Mouse (Mus musculus): ENCODE data around the gene Frmd5.

The Frmd5 gene

DNA sequence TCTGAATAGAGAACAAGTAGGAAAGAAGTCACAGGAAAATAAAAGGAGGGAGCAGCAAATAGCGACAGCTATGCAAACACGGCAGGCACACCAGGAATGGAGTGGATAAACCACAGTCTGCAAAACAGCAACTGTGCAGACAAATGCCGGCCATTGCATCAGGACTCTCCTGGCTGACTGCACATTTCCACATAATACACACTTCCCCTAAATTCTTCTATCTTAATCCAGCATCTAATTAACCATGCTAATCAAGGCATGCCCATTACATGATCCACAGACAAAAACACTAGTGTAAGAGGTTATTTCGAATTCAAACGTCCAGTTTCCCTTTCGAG lies 129.3 kb downstream of the Frmd5 start:
- no peak for DNase-seq

DNA sequence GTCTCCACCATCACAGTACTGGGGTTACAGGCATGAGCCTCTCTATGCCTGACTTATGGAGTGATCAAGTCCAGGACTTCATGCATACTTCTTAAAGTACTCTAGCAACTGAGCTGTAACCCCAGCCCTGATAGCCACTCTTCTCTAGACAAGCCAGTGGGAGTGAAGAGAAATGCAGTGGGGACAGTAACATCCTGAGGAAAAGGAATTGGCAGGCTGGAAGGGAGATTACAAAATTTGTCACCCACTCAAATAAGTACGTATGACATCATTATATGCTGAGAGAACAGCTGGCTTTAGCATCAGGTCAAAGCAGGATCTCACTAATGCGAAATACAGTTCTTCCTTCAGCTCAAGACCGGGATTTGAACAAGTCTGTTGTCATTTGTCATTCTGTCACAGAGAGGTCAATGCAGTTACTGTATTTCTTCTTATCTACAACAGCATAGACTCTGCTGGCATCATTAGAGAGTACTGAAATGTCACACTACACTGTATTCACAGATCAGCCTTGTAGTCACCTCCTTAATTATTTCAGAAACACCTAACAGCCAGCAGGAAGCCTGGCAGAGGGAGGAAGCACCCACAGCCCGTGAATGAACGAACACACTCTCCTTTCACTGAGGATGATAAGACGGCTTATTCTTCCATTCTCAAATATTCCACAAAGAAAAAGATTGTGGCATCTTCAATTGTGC lies 129.8 kb downstream of the Frmd5 start:
- DNase-seq, result no peak

DNA sequence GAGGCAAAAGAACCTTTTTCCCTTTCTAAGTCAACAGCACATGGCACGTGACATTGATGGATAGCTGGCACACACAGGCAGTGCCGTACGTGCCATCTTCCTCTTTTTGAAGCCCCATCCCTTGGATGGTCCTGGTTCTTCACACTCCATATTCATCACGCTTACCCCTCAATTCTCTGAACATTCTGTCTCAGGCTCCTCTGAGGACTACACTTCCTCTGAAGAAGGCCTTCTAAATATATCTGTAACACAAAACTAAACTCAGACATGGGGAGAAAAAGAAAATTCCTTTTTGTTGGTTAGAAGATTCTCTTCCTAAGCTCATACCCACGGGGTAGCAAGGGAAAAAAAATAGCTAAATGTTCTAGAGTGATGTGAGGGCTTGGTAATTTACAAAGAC lies 131.0 kb downstream of the Frmd5 start:
- no peak for DNase-seq

DNA sequence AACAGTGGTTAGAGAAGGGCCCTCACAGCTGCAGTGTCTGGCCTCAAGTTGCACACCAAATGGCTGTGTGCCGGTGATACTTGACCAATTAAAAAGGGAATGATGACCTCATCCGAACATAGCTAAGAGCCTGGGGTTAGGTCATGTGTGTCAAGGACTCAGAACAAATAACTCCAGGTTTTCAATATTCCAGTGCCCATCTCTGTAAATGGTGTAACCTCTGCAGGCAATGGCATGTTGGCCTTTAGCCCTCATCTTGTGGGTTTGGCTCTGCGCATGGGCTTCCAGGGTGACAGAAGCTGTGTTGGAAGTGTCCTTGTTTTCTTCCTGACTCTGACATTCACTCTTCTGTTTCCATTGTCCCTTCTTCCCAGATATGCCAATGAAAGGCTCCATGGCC lies 131.8 kb downstream of the Frmd5 start:
- no peak for DNase-seq

DNA sequence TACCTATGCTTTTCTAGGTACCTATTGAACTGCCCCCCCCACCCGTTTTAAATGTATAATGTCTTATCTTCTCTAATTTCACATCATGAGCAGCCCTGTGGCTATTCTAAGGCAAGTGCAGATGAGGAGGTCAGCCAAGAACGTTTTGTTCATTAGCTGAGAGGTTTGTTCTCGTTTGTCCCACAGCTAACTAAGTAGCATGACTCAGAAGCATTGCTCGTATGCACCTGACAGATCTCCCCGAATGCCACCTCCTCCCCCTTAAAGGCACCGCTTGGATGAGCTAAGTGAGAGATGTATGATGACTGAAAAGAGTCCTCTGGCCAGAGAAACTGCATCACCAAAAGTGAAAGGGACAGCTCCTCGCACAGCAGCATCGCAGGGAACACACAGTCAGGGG lies 132.7 kb downstream of the Frmd5 start:
- no peak for DNase-seq

DNA sequence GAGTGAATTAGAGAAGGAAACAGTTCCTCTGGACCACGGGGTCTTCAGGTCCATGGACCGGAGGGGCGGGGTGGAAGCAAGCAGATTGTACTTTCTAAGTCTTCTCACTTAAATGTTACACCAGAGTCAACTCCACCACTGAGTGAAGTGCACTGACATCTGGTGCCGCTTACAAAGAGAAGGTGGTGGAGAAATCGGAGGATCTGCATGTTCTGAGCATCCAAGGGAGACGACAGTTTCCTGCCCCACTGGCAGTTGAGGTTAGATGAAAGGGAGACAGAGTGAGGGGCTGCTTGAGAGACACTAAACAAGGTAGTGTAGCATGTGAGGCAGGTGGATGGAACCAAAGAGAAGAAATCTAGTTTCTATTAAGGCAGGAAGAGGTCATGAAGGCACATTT lies 137.0 kb downstream of the Frmd5 start:
- no peak for DNase-seq

DNA sequence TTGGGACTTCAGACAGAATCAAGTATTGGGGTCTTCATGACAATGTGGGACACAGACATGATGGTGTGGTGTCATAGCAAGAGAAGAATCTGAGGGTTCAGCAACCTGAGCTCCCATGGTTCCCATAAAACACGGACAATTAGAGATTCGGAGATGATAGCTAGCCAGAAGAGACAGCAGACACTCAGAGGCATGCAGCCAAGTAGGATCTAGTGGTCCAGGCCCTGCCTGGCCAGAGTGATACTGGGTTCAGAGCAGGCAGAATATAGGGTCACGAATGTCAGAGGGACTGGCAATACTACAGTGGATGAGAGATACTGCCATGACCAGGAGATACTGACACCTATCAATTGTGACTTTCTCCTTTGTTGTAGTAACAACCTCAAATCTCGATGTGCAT lies 138.6 kb downstream of the Frmd5 start:
- DNase-seq, result no peak

DNA sequence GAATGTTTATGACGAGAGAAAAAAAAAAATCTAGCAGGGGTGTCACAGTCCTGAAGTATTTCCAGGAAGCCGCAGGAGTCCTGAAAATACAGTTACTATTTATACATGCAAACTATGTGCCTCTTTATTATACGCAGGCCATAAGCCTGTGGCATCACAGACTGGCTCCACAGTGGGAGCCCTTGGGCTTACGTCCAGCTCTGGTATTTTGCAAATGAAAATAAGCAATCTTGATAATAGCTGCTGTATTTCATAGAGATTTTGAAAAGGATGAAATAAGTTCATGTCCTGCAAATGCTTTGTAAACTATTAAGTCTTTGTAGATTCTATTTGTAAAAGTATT lies 145.8 kb downstream of the Frmd5 start:
- peak; percentile 78 for DNase-seq

GRCm38 (mm10) chr2:121660461-121661159 lies 146.3 kb downstream of the Frmd5 start:
- no peak for DNase-seq

GRCm38 (mm10) chr2:121659350-121659749 lies 147.5 kb downstream of the Frmd5 start:
- peak; percentile 23 for DNase-seq

GRCm38 (mm10) chr2:121658123-121658767 lies 148.6 kb downstream of the Frmd5 start:
- no peak for DNase-seq

GRCm38 (mm10) chr2:121655966-121656365 lies 150.9 kb downstream of the Frmd5 start:
- DNase-seq, result no peak

- DNase-seq, result no peak
Measured at GRCm38 (mm10) chr2:121655106-121655505, 151.8 kb downstream of the Frmd5 start.

DNA sequence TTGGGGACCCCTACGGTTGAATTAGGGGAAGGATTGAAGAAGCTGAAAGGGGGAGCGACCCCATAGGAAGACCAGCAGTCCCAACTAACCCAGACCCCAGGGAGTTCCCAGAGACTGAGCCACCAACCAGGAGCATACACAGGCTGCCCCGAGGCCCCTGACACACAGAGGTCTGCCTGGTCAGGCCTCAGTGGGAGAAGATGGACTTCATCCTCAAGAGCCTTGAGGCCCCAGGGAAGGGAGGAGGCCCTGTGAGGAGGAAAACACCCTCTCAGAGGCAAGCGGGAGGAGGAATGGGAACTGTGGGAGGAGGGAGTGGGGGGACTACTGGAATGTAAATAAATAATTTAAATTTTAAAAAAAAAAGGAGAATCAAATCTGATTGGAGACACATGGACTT lies 160.4 kb downstream of the Frmd5 start:
- no peak for DNase-seq

GRCm38 (mm10) chr2:121642934-121643333 lies 164.0 kb downstream of the Frmd5 start:
- no peak for DNase-seq

DNA sequence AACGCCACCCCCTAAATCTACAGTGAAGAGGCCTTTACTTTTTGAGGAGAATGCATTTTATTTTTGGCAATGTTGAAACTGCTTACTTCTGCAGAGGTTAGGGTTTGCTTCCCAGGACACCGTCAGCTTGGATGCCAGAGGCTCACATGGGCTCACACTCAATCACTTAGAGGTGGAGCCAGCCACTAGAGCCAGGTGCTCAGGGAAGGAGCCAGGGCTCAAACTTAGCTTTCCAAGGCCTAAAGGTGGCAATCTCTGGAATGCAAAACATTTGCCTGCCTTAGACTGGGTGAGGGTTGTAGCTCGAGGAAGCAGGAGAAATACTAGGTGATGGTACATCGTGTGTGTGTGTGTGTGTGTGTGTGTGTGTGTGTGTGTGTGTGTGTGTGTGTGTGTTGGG lies 174.8 kb downstream of the Frmd5 start:
- DNase-seq, result no peak

- DNase-seq, result no peak
Measured at GRCm38 (mm10) chr2:121630286-121630685, 176.6 kb downstream of the Frmd5 start.

- no peak for DNase-seq
Measured at GRCm38 (mm10) chr2:121628290-121628689, 178.6 kb downstream of the Frmd5 start.

- no peak for DNase-seq
Measured at GRCm38 (mm10) chr2:121625901-121626300, 181.0 kb downstream of the Frmd5 start.

- no peak for DNase-seq
Measured at GRCm38 (mm10) chr2:121621262-121622163, 185.4 kb downstream of the Frmd5 start.

DNA sequence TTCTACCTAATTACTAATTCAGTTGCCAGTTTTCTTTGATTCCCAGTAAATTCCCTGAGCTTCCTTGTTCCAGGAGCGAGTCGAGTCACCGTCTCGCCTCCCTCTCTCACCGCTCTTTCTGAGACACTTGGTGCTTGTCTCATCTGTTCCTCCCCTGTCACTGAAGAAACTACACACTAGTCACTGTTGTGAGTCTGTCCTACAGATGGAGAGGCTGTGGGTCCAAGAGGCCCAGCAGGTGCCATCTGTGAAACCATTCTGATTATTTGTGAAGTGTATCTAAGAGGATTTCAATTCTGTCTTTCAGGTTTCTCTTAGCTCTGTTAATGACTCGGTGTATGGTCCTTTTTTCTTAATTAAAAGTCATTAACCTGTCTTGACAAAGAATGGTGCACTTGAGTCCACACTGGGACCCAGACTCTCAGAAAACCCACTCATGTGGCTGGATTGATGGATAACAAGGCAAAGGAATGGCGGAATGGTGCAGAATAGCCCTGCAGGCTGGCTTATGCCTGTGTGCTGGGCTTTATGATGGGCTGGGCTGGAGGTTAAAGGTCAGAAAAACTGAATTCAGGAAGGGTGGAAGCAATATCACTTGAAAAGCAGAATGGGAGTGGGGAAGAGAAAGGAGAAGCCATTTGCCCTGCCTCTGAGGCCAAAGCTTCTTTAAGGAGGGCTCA lies 186.2 kb downstream of the Frmd5 start:
- no peak for DNase-seq

DNA sequence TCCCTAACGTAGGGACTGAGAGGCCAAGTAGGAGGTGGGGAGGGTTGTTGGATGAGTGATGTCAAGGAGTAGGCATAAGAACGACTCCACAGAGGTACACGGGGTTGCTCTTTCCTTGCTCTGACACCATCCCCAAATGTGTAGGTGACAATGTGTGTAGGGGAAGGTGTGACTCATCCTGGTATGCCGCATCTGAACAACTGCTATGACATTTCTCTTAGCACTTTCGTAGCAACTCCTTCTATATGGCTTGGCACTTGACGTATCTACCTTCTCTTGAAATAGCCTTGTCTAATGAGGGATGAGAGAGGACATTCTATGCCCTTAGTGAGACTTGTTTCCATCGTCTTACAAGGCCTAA lies 191.7 kb downstream of the Frmd5 start:
- DNase-seq, result no peak

Measured in cerebellum, adult 11-12 months (tissue).